In genomic region chr8:94817933-94818332, GRCm38 (mm10) we compare ENCODE assay signal across 30 mouse cellular contexts. TPM values are rescaled to one million over a fixed set of nuclear protein-coding genes. Genes with fewer than 3 reads are reported as not detected.
"Had no signal": no experiment of that assay in that cellular context is flagged by ENCODE, and none has a peak within 500 bp of the region (broad histone marks: within the 10 kb centered on the region; RNA-seq: fewer than 3 reads in every experiment).

No protein-coding gene starts in this region.

- H3K27ac ChIP-seq: kidney, postnatal 0 days; layer of hippocampus, adult 2 months; left cerebral cortex, adult 2 months; liver, embryonic 13.5 days; midbrain, embryonic 12.5 days; midbrain, embryonic 15.5 days; stomach, embryonic 15.5 days had no signal

- H3K9me3 ChIP-seq: liver, embryonic 13.5 days; midbrain, embryonic 12.5 days; midbrain, embryonic 15.5 days; stomach, embryonic 15.5 days had no signal

- H3K4me3 ChIP-seq: layer of hippocampus, adult 2 months; left cerebral cortex, adult 2 months; liver, embryonic 13.5 days; midbrain, embryonic 12.5 days; midbrain, embryonic 15.5 days; myocyte; stomach, embryonic 15.5 days had no signal

- H3K4me1 ChIP-seq: midbrain, embryonic 12.5 days; midbrain, embryonic 15.5 days; stomach, embryonic 15.5 days had no signal

- ATAC-seq: intestine, postnatal 0 days; midbrain, embryonic 15.5 days had no signal

- H3K27me3 ChIP-seq: liver, embryonic 13.5 days; midbrain, embryonic 12.5 days; midbrain, embryonic 15.5 days; stomach, embryonic 15.5 days had no signal

- H3K9ac ChIP-seq: liver, embryonic 13.5 days; midbrain, embryonic 12.5 days; midbrain, embryonic 15.5 days; stomach, embryonic 15.5 days had no signal

- H3K4me2 ChIP-seq: liver, embryonic 13.5 days; midbrain, embryonic 12.5 days; midbrain, embryonic 15.5 days; stomach, embryonic 15.5 days had no signal

- DNase-seq: kidney, adult 2 months; kidney, postnatal 25 days; layer of hippocampus, adult 9-11 months; layer of hippocampus, postnatal 36 days; liver, embryonic 13.5 days; lung, adult 2 months; lung, postnatal 14 days; lung, postnatal 4 days; right cerebral cortex, adult 18-20 months; right cerebral cortex, postnatal 14 days; right cerebral cortex, postnatal 4 days; spleen, adult 18-20 months; thymus, postnatal 14 days; thymus, postnatal 4 days had no signal

RNA-seq across cellular contexts. Expression of gene Ccl17, which starts 7.7 kb away (rescaled TPM):
- total RNA-seq: liver, adult 2 months; monocyte, adult 5-6 weeks had no signal
- polyA plus RNA-seq: kidney, embryonic 14.5 days; limb, embryonic 11.5 days; liver, embryonic 16.5 days; lung, embryonic 16.5 days; midbrain, embryonic 12.5 days; neural tube, embryonic 11.5 days; stomach, embryonic 15.5 days had no signal

RNA-seq across cellular contexts. Expression of gene Cx3cl1, which starts 46.1 kb away (rescaled TPM):
- total RNA-seq: megakaryocyte-erythroid progenitor cell, adult 5-6 weeks; monocyte, adult 5-6 weeks had no signal
